Mouse (Mus musculus) hindbrain, embryonic 12.5 days (tissue): ENCODE results near the gene Rwdd2a. TPM values are rescaled to one million over a fixed set of nuclear protein-coding genes. Genes with fewer than 3 reads are reported as not detected.
"Not testable (repeated sequence)": the region's sequence is repeated elsewhere in the genome, so short reads cannot be mapped to it uniquely, and the experiment has no call there.

ENCODE experiments used
- ATAC-seq: fragments of 200-750 bp; cut with Nextera tagmentation; 2 replicates; pipeline ENCODE4 v1.8.0; 2017; ENCODE audit warnings: moderate TSS enrichment; ENCODE audit not compliant: low FRiP score
- H3K27ac ChIP-seq: fragments of 300-500 bp; sonication (generic); 2 replicates; pipeline ENCODE4 v1.5.1; 2016; ENCODE audit warnings: mild to moderate bottlenecking
- H3K27me3 ChIP-seq: fragments of 300-500 bp; sonication (generic); 2 replicates; pipeline ENCODE4 v1.6.1; 2016; ENCODE audit warnings: mild to moderate bottlenecking
- H3K36me3 ChIP-seq: fragments of 300-500 bp; sonication (generic); 2 replicates; pipeline ENCODE4 v1.6.1; 2016; ENCODE audit warnings: mild to moderate bottlenecking
- H3K4me1 ChIP-seq: fragments of 300-500 bp; sonication (generic); 2 replicates; pipeline ENCODE4 v1.6.1; 2016
- H3K4me2 ChIP-seq: fragments of 300-500 bp; sonication (generic); replicated peaks from 2 replicates; pipeline ENCODE4 v1.6.1; 2016; ENCODE audit warnings: mild to moderate bottlenecking
- H3K4me3 ChIP-seq: fragments of 300-500 bp; sonication (generic); 2 replicates; pipeline ENCODE4 v1.5.1; 2016; ENCODE audit warnings: mild to moderate bottlenecking
- H3K9ac ChIP-seq: fragments of 300-500 bp; sonication (generic); 2 replicates; pipeline ENCODE4 v1.6.1; 2016; ENCODE audit warnings: mild to moderate bottlenecking, moderate library complexity
- H3K9me3 ChIP-seq: fragments of 300-500 bp; sonication (generic); replicated peaks from 2 replicates; pipeline ENCODE4 v1.6.1; 2016; ENCODE audit warnings: mild to moderate bottlenecking
- WGBS: fragments of 180-500 bp; shearing (Covaris S2); methylation state at CpG from one replicate; pipeline ENCODE4 v1.1.7; 2016; 5-methylcytosine and 5-hydroxymethylcytosine counted together
- polyA plus RNA-seq: library from polyadenylated mRNA; unstranded; fragments of >200 nt; fragmentation: Nextera tagmentation; extraction: Ambion mirVana; gene quantifications from 2 replicates; pipeline ENCODE4 v1.2.1, GENCODE M21; 2016

Rwdd2a gene
- polyA plus RNA-seq, 1 experiment from 2014 or later, result 5.0 TPM

DNA sequence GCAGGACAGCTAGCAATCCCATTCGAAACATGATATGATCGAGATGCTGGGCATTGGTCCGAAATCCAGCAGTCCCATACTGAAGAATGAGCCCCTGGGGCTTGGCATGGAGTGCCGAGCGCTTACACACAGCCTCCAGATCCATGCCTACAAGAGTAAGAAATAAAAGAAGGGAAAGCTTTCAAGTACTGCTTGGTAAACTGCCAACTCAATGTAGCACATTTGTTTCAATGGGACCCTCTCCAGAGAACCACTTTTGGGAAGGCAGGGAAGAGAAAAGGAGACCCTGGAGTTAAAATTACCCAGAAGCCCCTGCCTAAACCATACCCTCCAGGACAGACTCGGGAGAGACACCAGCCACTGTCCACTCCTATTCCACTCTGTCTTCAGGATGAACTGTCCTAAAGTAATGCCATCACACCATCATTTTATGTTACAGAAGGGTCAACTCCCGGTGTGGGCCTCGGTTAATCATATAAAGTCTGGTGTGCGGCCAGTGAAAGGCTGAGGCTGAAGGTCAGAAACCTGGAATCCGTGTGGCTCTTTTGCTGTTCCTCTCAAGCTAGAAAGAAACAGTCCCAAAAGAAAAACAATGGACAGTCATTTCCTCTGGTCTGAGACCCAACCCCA lies 1.4 kb upstream of the Rwdd2a start:
- Histone ChIP-seq H3K36me3 (peaks cover 28% of the 10 kb centered on the region), H3K9me3 (no peaks in the 10 kb centered on the region), H3K27me3 (no peaks in the 10 kb centered on the region), H3K27ac (no peak overlapping the region), H3K4me1 (peaks cover 15% of the 10 kb centered on the region), H3K9ac (no peak overlapping the region), H3K4me2 (peak overlapping the region; percentile 70), H3K4me3 (peak overlapping the region; percentile 69)
- 86% methylated on average over 10 of the region's 10 CpGs for WGBS
- ATAC-seq, result no peak

DNA sequence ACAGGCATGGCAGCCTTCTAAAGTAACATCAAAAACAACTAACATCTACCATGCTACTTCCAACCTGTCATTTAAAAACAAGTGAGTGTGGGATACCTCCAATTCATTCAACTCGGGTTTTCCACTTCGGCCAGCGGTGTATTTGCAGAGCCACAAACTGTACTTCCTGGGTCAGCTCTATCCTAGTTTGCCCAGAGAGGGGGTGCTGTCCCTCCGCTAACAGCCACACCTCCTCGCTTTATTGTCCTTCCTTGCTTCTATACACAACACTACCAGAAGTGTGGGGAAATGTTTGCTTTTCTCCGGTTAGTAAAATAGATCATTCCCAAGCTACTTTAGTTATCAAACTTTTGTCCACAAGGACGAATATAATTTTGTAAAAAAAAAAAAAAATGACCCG lies 845 bp upstream of the Rwdd2a start:
- 22% methylated on average over 8 of the region's 8 CpGs for WGBS
- H3K9ac ChIP-seq, result peak overlapping the region; percentile 71; the same call in 1 of the 2 replicates
- ATAC-seq, result no peak
- no peaks in the 10 kb centered on the region for H3K27me3 ChIP-seq
- peak overlapping the region; percentile 69 for H3K4me3 ChIP-seq
- H3K27ac ChIP-seq, result no peak overlapping the region
- peak overlapping the region; percentile 70 for H3K4me2 ChIP-seq
- peaks cover 23% of the 10 kb centered on the region for H3K36me3 ChIP-seq
- peaks cover 15% of the 10 kb centered on the region for H3K4me1 ChIP-seq
- no peaks in the 10 kb centered on the region for H3K9me3 ChIP-seq

DNA sequence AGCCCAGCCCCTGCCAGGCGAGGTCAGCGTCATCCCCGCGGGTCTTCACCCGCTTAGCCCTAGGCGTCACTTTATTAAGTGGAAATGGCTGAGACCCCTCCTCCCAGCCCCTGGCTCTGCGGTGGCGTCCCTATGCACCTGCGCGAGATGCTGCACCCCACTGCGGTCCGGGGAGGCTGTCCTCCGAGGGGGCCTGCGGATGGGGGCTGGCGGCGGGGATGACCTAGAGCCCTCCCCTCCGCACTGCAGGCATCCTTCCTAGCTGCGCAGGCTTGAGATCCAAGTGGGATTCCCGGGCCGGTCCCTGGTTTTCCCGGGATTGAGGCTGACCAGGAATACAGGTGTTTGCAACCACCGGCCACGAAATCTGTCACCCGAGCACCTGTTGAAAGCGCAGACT lies 405 bp downstream of the Rwdd2a start:
- ATAC-seq, result peak; percentile 74
- Histone ChIP-seq H3K9ac (peak overlapping the region; percentile 61), H3K4me1 (peaks cover 15% of the 10 kb centered on the region), H3K27ac (no peak overlapping the region), H3K27me3 (no peaks in the 10 kb centered on the region), H3K9me3 (no peaks in the 10 kb centered on the region), H3K36me3 (peaks cover 14% of the 10 kb centered on the region; the same call in 1 of the 2 replicates), H3K4me3 (peak overlapping the region; percentile 69), H3K4me2 (peak overlapping the region; percentile 70)
- under 1% methylated on average over 25 of the region's 25 CpGs for WGBS

DNA sequence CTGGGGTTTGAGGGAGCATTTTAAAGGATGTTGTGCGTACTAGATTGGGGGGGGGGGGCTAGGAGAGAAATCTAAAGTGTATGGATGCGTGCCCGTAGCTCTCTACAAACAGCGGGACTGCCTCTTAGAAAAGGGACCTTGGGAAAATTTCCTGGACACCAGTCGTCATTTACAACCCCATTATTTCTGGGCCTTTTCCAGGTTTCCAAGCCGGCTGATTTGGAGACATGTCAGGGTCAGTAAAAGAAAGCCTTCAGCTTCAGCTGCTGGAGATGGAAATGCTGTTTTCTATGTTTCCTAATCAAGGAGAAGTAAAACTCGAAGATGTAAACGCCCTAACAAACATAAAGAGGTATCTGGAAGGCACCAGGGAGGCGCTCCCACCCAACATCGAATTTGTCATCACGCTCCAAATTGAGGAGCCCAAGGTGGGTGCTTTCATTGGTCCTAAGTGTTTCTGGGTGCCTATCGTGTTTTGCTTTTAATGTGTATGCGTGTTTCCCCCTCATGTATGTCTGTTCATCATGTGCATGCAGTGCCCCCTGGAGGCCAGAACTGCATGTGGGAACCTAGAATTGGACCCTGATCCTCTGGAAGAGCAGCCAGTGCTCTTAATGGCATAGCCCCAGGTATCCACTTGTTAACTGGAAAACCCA lies 973 bp downstream of the Rwdd2a start:
- Histone ChIP-seq H3K4me1 (peaks cover 15% of the 10 kb centered on the region), H3K9ac (peak overlapping the region; percentile 61; the same call in 1 of the 2 replicates), H3K36me3 (peaks cover 13% of the 10 kb centered on the region; the same call in 1 of the 2 replicates), H3K27me3 (no peaks in the 10 kb centered on the region), H3K4me3 (peak overlapping the region; percentile 69), H3K27ac (no peak overlapping the region), H3K4me2 (peak overlapping the region; percentile 70), H3K9me3 (no peaks in the 10 kb centered on the region)
- no peak; the same call in 1 of the 2 replicates for ATAC-seq
- 8% methylated on average over 13 of the region's 13 CpGs for WGBS

DNA sequence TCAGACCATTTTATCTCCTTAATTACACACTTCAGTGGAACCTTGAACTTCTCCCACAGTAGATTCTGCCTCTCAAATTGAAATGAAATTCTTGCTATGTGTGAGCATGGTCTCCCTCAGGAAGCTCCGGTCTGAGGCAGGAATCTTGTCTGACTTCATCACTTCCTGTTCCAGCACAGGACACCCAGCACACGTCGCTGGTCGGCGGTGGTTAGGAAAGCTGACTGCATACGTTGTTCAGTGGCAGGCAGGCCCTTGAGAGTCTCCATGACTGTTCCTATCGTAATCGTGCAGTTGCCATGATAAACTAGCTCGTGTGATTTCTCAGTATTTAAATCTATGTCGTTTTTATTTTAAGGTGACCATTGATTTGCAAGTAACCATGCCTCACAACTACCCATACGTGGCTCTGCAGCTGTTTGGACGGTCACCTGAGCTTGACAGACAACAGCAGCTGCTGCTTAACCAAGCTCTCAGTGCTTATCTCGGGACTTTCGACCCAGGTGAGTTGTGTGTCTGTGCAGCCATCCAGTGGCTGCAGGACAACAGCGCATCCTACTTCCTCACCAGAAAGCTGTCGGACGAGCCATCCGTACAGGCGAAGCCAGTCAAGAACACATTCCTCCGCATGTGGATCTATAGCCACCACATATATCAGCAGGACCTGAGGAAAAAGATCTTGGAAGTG lies 2.0 kb downstream of the Rwdd2a start:
- Histone ChIP-seq H3K4me1 (peaks cover 15% of the 10 kb centered on the region), H3K9me3 (no peaks in the 10 kb centered on the region), H3K4me3 (no peak overlapping the region), H3K9ac (no peak overlapping the region), H3K4me2 (no peak overlapping the region), H3K27ac (no peak overlapping the region), H3K27me3 (no peaks in the 10 kb centered on the region), H3K36me3 (peaks cover 8% of the 10 kb centered on the region; the same call in 1 of the 2 replicates)
- 87% methylated on average over 20 of the region's 20 CpGs for WGBS
- no peak for ATAC-seq

DNA sequence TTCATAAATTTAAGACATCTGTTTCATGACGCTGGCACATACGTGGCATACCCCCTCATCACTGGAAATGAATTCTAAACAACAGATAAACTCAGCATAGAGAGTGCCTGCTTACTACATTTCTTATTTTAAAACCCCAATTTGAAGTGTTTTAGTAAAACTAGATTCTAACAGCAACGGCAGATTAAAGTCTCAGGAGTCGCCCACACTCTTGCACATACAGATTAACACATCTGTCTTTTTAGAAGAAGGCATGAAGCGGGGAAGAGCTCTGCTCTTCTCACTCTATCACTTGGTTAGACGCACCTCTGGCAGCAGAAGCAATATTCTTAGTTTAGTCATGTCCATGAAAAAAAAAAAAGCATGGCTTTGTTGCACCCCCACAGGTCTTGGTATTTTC lies 3.4 kb downstream of the Rwdd2a start:
- no peak overlapping the region for H3K9ac ChIP-seq
- H3K27ac ChIP-seq, result no peak overlapping the region
- H3K4me1 ChIP-seq, result peaks cover 14% of the 10 kb centered on the region
- no peaks in the 10 kb centered on the region for H3K36me3 ChIP-seq
- no peaks in the 10 kb centered on the region for H3K27me3 ChIP-seq
- H3K4me3 ChIP-seq, result no peak overlapping the region
- H3K4me2 ChIP-seq, result no peak overlapping the region
- no peaks in the 10 kb centered on the region for H3K9me3 ChIP-seq
- ATAC-seq, result no peak
- 94% methylated on average over 6 of the region's 6 CpGs for WGBS

DNA sequence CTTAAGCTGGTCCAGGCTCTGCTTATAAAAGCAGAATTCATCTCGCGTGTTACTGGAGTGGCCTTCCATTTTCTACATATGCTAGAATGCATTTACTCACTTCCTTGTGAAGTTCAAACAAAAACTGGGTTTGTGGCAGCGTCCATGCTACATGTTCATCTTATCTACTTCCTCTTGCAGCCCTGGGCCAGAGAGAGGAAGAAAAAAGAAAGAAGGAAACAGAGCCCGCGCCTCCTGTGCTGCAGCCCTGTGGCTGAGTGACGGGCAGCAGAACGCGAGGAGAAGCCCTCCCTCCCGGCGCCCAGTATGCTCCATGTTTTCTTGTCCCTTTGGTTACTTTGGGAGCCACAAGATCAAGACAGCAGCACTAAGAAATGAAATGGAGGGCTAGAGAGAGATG lies 7.9 kb downstream of the Rwdd2a start:
- Histone ChIP-seq H3K4me3 (no peak overlapping the region), H3K27me3 (no peaks in the 10 kb centered on the region), H3K4me2 (no peak overlapping the region), H3K9me3 (no peaks in the 10 kb centered on the region), H3K9ac (no peak overlapping the region), H3K4me1 (no peaks in the 10 kb centered on the region), H3K27ac (no peak overlapping the region), H3K36me3 (no peaks in the 10 kb centered on the region)
- no peak for ATAC-seq
- WGBS, result 92% methylated on average over 10 of the region's 10 CpGs

DNA sequence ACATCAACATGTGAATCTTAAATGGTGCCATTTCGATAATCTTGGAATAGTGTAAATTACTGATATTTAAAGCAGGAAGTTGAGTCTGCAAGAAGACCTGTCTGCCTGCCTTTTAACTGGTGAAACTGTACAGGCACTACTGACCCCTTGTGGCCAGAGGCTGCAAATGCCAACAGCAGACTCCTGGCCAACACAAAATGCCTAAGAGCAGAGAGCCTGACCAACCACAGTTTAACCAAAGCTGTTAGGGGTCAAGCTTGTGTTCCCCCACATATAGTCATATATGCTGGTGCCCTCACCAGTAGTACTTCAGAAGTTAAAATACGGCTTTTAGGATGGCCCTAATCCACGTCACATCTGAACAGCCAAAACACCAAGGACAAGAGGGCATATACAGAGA lies 11.9 kb downstream of the Rwdd2a start:
- Histone ChIP-seq H3K4me1 (no peaks in the 10 kb centered on the region), H3K27ac (no peak overlapping the region), H3K4me2 (no peak overlapping the region), H3K36me3 (no peaks in the 10 kb centered on the region), H3K4me3 (no peak overlapping the region), H3K9ac (no peak overlapping the region), H3K27me3 (no peaks in the 10 kb centered on the region), H3K9me3 (no peaks in the 10 kb centered on the region)
- WGBS, result 52% methylated on average over 3 of the region's 3 CpGs
- ATAC-seq, result peak; percentile 73; the same call in 1 of the 2 replicates

DNA sequence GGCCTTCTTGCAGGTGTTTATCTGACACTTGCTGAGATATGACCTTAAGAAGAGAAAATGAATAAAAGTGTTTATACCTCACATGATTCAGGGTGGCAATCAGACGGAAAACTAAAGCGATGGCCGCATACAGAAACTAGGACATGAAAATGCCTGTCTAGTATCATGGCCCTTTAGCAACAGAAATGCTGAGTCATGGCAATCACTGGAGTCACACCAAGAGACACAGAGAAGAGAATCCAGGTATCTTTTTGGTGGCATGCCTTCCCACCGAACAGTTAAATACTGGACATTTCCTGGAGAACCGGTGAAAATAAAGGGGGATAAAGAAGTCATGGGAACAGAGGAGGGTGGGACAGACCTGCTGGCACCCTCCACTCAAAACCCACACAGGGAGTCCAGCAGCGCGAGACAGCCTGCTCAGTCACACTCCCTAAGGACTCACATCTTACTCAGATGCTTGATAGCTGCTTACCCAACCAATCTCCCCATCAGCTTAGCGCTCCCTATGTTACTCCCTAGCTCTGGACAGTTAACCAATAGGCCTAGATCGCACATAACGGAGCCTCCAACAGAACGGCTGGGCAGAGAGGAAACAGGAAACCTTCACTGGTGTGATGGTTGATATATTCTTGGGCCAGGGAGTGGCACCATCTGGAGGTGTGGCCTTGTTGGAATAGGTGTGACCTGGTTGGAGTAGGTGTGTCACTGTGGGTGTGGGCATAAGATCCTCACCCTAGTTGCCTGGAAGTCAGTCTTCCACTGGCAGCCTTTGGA lies 15.4 kb downstream of the Rwdd2a start:
- no peaks in the 10 kb centered on the region for H3K36me3 ChIP-seq
- no peak overlapping the region for H3K27ac ChIP-seq
- H3K27me3 ChIP-seq, result no peaks in the 10 kb centered on the region
- no peak overlapping the region for H3K4me2 ChIP-seq
- WGBS, result 91% methylated on average over 11 of the region's 11 CpGs
- H3K4me1 ChIP-seq, result no peaks in the 10 kb centered on the region
- no peak overlapping the region for H3K9ac ChIP-seq
- no peak for ATAC-seq
- no peaks in the 10 kb centered on the region for H3K9me3 ChIP-seq
- H3K4me3 ChIP-seq, result no peak overlapping the region

DNA sequence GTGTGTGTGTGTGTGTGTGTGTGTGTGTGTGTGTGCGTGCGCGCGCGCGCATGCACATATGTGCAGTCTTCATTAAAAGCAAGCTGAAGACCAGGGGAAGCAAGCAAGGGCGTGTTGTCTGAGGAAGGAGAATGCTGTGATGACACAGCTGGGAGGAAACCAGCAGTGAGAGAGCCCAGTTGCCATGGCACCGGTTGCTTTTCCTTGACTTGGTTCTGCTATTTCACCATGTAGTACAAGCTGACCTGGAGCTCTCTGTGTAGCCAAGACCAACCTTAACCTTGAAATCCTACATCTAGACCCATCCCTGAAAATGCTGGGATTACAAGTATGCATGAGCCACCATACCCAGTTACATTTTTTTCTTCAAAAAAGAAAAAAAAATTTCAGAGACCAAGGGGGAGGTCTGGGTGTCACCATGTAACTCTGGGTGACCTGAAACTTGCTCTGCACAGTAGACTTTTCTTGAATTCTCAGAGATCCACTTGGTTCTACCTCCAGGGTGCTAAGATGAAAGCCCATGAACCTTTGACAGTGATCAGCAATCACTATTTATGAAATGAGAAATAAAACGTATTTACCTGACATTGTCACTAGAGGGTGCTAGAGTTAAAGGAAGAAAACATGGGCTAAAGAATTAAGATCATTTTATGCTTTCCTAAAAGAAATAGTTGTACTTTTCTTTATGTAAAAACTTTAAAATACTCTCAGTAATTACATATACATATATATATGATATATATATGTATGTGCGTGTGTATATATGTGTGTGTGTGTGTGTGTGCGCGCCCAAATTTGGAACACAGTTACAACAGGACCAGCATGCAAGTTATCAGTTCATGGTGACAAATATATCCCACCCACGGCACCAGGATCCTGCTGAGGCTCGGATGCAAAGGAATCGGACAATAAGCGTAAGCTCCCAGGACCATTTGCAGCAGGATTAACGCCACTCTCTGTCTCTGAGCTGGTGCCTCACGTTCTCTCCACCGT lies 21.2 kb downstream of the Rwdd2a start:
- Histone ChIP-seq H3K27ac (no peak overlapping the region), H3K27me3 (no peaks in the 10 kb centered on the region), H3K4me1 (no peaks in the 10 kb centered on the region), H3K9ac (no peak overlapping the region), H3K36me3 (no peaks in the 10 kb centered on the region), H3K4me2 (no peak overlapping the region), H3K4me3 (no peak overlapping the region), H3K9me3 (no peaks in the 10 kb centered on the region)
- ATAC-seq, result no peak
- 79% methylated on average over 19 of the region's 19 CpGs for WGBS

DNA sequence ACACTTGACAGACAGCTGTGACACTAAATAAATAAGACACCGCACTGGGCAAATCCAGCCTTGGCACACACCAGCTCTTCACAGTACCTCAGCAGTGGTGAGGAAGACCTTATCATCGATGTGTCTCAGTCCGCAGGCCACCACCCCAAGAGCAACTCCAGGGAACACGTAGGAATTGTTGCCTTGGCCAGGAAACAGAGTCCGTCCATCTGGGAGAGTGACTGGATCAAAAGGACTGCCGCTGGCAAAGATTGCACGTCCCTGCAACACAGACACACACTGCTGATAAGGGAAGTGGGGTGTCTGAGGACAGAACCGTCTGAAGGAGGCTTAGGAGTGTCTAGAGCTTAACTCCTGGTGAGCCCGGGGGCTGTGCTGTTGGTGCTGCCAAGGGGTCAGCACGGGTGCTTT lies 22.6 kb downstream of the Rwdd2a start:
- not testable (repeated sequence) for H3K27me3 ChIP-seq, ATAC-seq, H3K4me2 ChIP-seq, H3K9me3 ChIP-seq, H3K36me3 ChIP-seq, H3K4me3 ChIP-seq, H3K9ac ChIP-seq, H3K4me1 ChIP-seq, H3K27ac ChIP-seq
- 82% methylated on average over 10 of the region's 10 CpGs for WGBS
